Mouse (Mus musculus): Measurements from ENCODE around the gene 4930555G01Rik.
"Not testable (repeated sequence)": the region's sequence is repeated elsewhere in the genome, so short reads cannot be mapped to it uniquely, and the experiment has no call there.

4930555G01Rik gene

GRCm38 (mm10) chr14:5050329-5050728, at the start of gene 4930555G01Rik:
Gene 4930555G01Rik, plus strand, starts transcription at chr14:5050629.
- DNase-seq (ENCODE audit: low spot score in 2 of 2): not testable (repeated sequence)

- DNase-seq (ENCODE audit: low spot score in 2 of 2): not testable (repeated sequence)
Observed at GRCm38 (mm10) chr14:5015591-5015990, 34.8 kb upstream of the 4930555G01Rik start, which contains the start of gene Gm3298. Gene Gm3298, plus strand, starts transcription at chr14:5015891.

- DNase-seq (ENCODE audit: low spot score in 2 of 2): not testable (repeated sequence)
Observed at GRCm38 (mm10) chr14:5070611-5071490, 20.4 kb downstream of the 4930555G01Rik start, which contains the start of gene Gm8281. Gene Gm8281, plus strand, starts transcription at chr14:5071040.

Measured in natural killer cell, adult 2 months (primary cell).